Mouse (Mus musculus) liver, adult 2 months (tissue): ENCODE results near the gene Arhgap6. TPM values are rescaled to one million over a fixed set of nuclear protein-coding genes. Genes with fewer than 3 reads are reported as not detected.

Source experiments
- DNase-seq: peaks from one replicate; pipeline ENCODE4 v3.0.0-alpha.2; 2011; ENCODE audit warnings: low read depth, low spot score; ENCODE audit errors: extremely low read depth
- H3K27ac ChIP-seq: fragments of 200-500 bp; replicated peaks from 2 replicates; pipeline ENCODE4 v1.5.1; 2012; ENCODE audit warnings: low read depth, mild to moderate bottlenecking, control low read depth, inconsistent platforms, low read length; ENCODE audit not compliant: insufficient read depth
- H3K27me3 ChIP-seq: fragments of 200-500 bp; 2 replicates; pipeline ENCODE4 v1.6.1; 2012; ENCODE audit warnings: mild to moderate bottlenecking, moderate library complexity, low read length, inconsistent platforms; ENCODE audit not compliant: control insufficient read depth, insufficient read depth
- H3K36me3 ChIP-seq: fragments of 200-500 bp; 2 replicates; pipeline ENCODE4 v1.6.1; 2012; ENCODE audit warnings: low read length, inconsistent platforms; ENCODE audit not compliant: control insufficient read depth, insufficient read depth
- H3K4me1 ChIP-seq: fragments of 200-500 bp; 2 replicates; pipeline ENCODE4 v1.6.1; 2011; ENCODE audit warnings: low read length; ENCODE audit not compliant: control insufficient read depth, insufficient read depth
- H3K4me3 ChIP-seq: fragments of 200-500 bp; 2 replicates; pipeline ENCODE4 v1.5.1; 2011; ENCODE audit warnings: low read depth, mild to moderate bottlenecking, control low read depth, low read length, moderate library complexity; ENCODE audit not compliant: insufficient read depth
- H3K79me2 ChIP-seq: fragments of 200-500 bp; 2 replicates; pipeline ENCODE4 v1.6.1; 2012; ENCODE audit warnings: inconsistent platforms, mild to moderate bottlenecking, low read length, moderate library complexity; ENCODE audit not compliant: control insufficient read depth, insufficient read depth
- H3K9ac ChIP-seq: fragments of 200-500 bp; 2 replicates; pipeline ENCODE4 v1.6.1; 2012; ENCODE audit warnings: low read depth, mild to moderate bottlenecking, control low read depth, inconsistent platforms, low read length
- CTCF ChIP-seq: fragments of 200-500 bp; IDR thresholded peaks from 2 replicates; pipeline ENCODE4 v1.5.1; 2011; ENCODE audit warnings: low read depth, low read length, control low read depth
- POLR2A ChIP-seq: fragments of 200-500 bp; IDR thresholded peaks from 2 replicates; pipeline ENCODE4 v1.6.1; 2011; ENCODE audit warnings: low read length, control low read depth; ENCODE audit not compliant: insufficient read depth; ENCODE audit errors: extremely low read depth
- WGBS: fragments of 180-500 bp; shearing (Covaris S2); methylation state at CpG from one replicate; pipeline ENCODE4 v1.1.7; 2018; 5-methylcytosine and 5-hydroxymethylcytosine counted together
- polyA plus RNA-seq: library from polyadenylated mRNA; depleted of rRNA; stranded (reverse); fragments of >200 nt; gene quantifications from 2 replicates; pipeline ENCODE4 v1.2.3, GENCODE M21; 2012
- total RNA-seq: library from RNA; depleted of rRNA; stranded (reverse); fragments of >200 nt; gene quantifications from 2 replicates; pipeline ENCODE4 v1.2.3, GENCODE M21; 2014

Gene Arhgap6
- total and polyA plus RNA-seq, 2 experiments, result 1.8 to 7.9 TPM

DNA sequence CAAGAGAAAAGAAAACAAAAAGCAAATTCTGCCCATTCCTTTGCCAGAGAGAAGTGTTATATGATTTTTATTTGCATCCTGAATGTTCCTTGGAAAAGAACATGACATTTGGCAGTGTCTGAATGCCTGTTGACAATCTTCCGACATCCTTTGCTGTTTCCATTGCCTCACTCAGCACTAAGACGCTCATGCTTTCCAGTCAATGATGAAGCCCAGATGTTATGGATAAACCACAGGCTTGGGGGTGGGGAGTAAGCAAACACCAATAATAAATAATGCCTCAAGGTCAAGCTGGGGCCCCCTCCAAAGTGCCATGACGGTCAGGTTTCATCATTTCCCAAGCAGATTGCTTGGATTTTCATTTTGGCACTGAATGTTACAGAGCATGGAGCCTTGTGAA, 109.2 kb downstream of the Arhgap6 start:
- TF ChIP-seq POLR2A, result no peak
- no peak for TF ChIP-seq CTCF
- H3K79me2 ChIP-seq, result no peaks in the 10 kb centered on the region
- no peak overlapping the region for H3K4me3 ChIP-seq
- 85% methylated on average over 3 of the region's 3 CpGs for WGBS
- no peak overlapping the region for H3K9ac ChIP-seq
- H3K36me3 ChIP-seq, result no peaks in the 10 kb centered on the region
- no peak overlapping the region for H3K27ac ChIP-seq
- H3K4me1 ChIP-seq, result no peaks in the 10 kb centered on the region
- no peak for DNase-seq
- H3K27me3 ChIP-seq, result no peaks in the 10 kb centered on the region

DNA sequence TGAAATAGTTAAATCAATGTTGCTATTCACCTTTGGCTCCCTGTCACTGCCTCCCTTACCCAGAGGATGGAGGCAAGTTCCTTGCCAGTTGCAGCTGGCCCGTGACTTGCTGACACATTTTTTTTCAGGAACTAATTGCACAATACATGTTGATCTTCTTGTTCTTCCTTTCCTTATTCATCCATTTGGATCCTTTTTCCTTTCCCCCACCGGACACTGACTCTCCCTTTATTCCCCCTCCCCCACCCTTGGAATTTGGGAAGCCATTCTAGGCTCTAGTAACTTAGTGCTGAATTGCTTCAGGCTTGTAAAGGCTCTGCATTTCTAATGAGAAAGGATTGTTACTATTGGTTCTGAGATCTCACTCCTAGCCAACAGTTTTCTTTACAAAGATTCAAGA, 112.7 kb downstream of the Arhgap6 start:
- peak; percentile 35 for DNase-seq
- H3K9ac ChIP-seq, result no peak overlapping the region
- H3K27me3 ChIP-seq, result no peaks in the 10 kb centered on the region
- no peak overlapping the region for H3K4me3 ChIP-seq
- TF ChIP-seq CTCF (no peak), POLR2A (no peak)
- 2% methylated on average over 2 of the region's 2 CpGs for WGBS
- H3K27ac ChIP-seq, result no peak overlapping the region
- H3K36me3 ChIP-seq, result no peaks in the 10 kb centered on the region
- H3K4me1 ChIP-seq, result no peaks in the 10 kb centered on the region
- H3K79me2 ChIP-seq, result no peaks in the 10 kb centered on the region

DNA sequence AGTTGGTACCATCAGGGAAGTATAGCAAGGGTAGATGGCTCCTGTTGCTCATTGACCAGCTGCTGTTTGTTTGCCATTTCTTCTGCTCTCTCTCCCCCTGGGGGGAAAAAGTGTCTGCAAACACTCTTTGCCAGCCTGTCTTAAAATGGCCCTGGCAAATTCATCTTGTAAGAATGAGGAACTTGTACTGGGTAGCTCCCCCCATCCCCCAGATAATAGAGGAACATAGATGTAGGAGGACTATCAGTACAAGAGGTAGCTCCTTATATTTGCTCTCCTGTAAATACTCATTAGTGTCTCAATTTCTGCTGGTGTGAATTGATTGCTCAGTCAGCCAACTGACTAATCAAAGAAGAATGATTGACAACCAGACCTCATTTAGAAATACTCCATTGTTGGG, 118.6 kb downstream of the Arhgap6 start:
- TF ChIP-seq CTCF (no peak), POLR2A (no peak)
- no peak overlapping the region for H3K27ac ChIP-seq
- no peaks in the 10 kb centered on the region for H3K4me1 ChIP-seq
- no peak for DNase-seq
- no peaks in the 10 kb centered on the region for H3K27me3 ChIP-seq
- no peak overlapping the region for H3K9ac ChIP-seq
- no peaks in the 10 kb centered on the region for H3K36me3 ChIP-seq
- H3K4me3 ChIP-seq, result no peak overlapping the region
- no peaks in the 10 kb centered on the region for H3K79me2 ChIP-seq

DNA sequence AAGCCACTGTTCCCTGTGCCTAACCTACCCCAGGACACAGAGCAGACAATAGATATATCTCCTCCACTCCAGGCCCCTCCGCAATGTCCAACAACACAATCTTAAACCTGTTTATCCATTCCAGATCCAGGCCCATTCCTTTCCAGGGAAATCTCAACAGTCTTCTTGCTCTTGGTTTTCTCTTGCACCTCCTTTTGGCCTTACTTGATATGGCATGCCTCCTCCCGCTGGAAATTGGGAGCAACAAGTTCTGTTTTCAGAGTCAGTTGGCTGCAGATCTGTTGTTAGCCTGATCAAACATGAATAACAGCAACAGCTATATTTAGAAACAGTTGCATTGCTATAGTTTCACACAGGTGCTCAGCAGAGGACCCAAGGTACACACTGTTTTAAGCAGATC, 126.0 kb downstream of the Arhgap6 start:
- TF ChIP-seq CTCF, result no peak
- TF ChIP-seq POLR2A, result no peak
- no peak overlapping the region for H3K27ac ChIP-seq
- no peaks in the 10 kb centered on the region for H3K27me3 ChIP-seq
- H3K79me2 ChIP-seq, result no peaks in the 10 kb centered on the region
- no peak overlapping the region for H3K9ac ChIP-seq
- WGBS, result 52% methylated on average over 2 of the region's 2 CpGs
- no peaks in the 10 kb centered on the region for H3K4me1 ChIP-seq
- no peak overlapping the region for H3K4me3 ChIP-seq
- no peaks in the 10 kb centered on the region for H3K36me3 ChIP-seq
- peak; percentile 10 for DNase-seq

DNA sequence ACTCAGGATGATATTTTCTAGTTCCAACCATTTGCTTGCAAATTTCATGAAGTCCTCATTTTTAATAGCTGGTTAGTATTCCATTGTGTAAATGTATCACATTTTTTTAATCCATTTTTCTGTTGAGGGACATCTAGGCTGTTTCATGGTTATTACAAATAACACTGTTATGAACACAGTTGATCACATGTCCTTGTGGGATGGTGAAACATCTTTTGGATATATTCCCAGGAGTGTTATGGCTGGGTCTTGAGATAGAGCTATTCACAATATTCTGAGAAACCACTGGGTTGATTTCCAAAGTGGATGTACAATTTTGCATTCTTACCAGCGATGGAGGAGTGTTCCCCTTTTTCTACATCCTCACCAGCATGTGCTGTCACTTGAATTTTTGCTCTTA, 137.5 kb downstream of the Arhgap6 start:
- Histone ChIP-seq H3K27me3 (no peaks in the 10 kb centered on the region), H3K9ac (no peak overlapping the region), H3K79me2 (no peaks in the 10 kb centered on the region), H3K27ac (no peak overlapping the region), H3K36me3 (no peaks in the 10 kb centered on the region), H3K4me1 (no peaks in the 10 kb centered on the region), H3K4me3 (no peak overlapping the region)
- DNase-seq, result no peak
- 82% methylated on average over 1 of the region's 1 CpGs for WGBS
- TF ChIP-seq POLR2A, result no peak
- TF ChIP-seq CTCF, result no peak

DNA sequence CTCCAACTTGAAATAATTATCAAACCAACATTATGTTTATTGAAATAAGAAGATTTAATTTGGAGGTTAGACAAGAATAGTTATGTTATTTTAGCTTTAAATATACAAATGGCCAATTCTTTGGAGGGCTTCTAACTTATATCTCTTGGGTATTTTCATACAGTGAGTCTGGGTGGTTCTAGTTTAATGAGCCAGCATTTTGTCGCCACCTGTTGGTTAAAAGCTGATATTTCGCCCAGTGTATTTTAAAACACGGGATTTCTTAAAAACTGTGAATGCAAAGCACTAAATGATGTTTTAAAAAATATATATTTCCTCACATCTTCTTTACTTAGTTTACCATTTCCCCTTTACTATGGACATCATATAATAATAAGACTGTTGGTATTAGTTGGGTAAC, 140.5 kb downstream of the Arhgap6 start:
- Histone ChIP-seq H3K4me1 (no peaks in the 10 kb centered on the region), H3K27ac (no peak overlapping the region), H3K9ac (no peak overlapping the region), H3K36me3 (no peaks in the 10 kb centered on the region), H3K4me3 (no peak overlapping the region), H3K27me3 (no peaks in the 10 kb centered on the region), H3K79me2 (no peaks in the 10 kb centered on the region)
- TF ChIP-seq POLR2A, result no peak
- TF ChIP-seq CTCF, result peak; percentile 34; the same call in 1 of the 2 replicates
- 2% methylated on average over 3 of the region's 3 CpGs for WGBS
- DNase-seq, result peak; percentile 28
